Comparison of ENCODE assay signal across 12 mouse cellular contexts in genomic region chr3:50421480-50422277, GRCm38 (mm10). TPM values are rescaled to one million over a fixed set of nuclear protein-coding genes. Genes with fewer than 3 reads are reported as not detected.
DNase-seq lines count a peak whose midpoint lies in the region; ATAC-seq and TF ChIP-seq lines count a peak whose summit lies in the region.
"Had no signal": no experiment of that assay in that cellular context is flagged by ENCODE, and none has a peak within 500 bp of the region (broad histone marks: within the 10 kb centered on the region; RNA-seq: fewer than 3 reads in every experiment).

No protein-coding gene starts in this region.

- no peak for TF ChIP-seq POLR2A in cerebellum, adult 2 months (IDR thresholded peaks at IDR 0.05; ENCODE audit: borderline replicate concordance, insufficient read depth, low read length)

- peak; percentile 17 to 54 for DNase-seq in cerebellum, adult 2 months
- DNase-seq in forebrain, embryonic 14.5 days (ENCODE audit: low spot score), result peak; percentile 80
- DNase-seq in layer of hippocampus, adult 8-10 months (ENCODE audit: low spot score in 2 of 2), result peak; percentile 56 to 81
- DNase-seq in ovary, postnatal 36 days (ENCODE audit: low spot score), result no peak
- no peak for DNase-seq in adrenal gland, postnatal 25 days
- DNase-seq in adrenal gland, adult 8-10 months, result no peak
- no peak for DNase-seq in ovary, postnatal 14 days (ENCODE audit: low spot score)

- no peaks in the 10 kb centered on the region for H3K4me1 ChIP-seq in cerebellum, adult 2 months (ENCODE audit: control insufficient read depth, insufficient read depth, low read length)
- H3K4me1 ChIP-seq in forebrain, embryonic 14.5 days (ENCODE audit: control insufficient read depth, insufficient read depth, low read length), result peaks cover 9% of the 10 kb centered on the region; the same call in 1 of the 2 replicates
- peaks cover 6% of the 10 kb centered on the region for H3K4me1 ChIP-seq in midbrain, embryonic 16.5 days (ENCODE audit: control insufficient read depth, insufficient read depth, low read length)
- H3K4me1 ChIP-seq: embryonic facial prominence, embryonic 12.5 days; heart, embryonic 12.5 days; liver, embryonic 15.5 days had no signal

- no peak overlapping the region for H3K4me2 ChIP-seq in forebrain, embryonic 14.5 days (ENCODE audit: low read length)
- no peak overlapping the region for H3K4me2 ChIP-seq in midbrain, embryonic 16.5 days (ENCODE audit: low read length)
- H3K4me2 ChIP-seq: embryonic facial prominence, embryonic 12.5 days; heart, embryonic 12.5 days; liver, embryonic 15.5 days had no signal

- H3K9ac ChIP-seq in forebrain, embryonic 14.5 days (ENCODE audit: low read length), result no peak overlapping the region
- no peak overlapping the region for H3K9ac ChIP-seq in midbrain, embryonic 16.5 days (ENCODE audit: low read depth, low read length)
- H3K9ac ChIP-seq: embryonic facial prominence, embryonic 12.5 days; heart, embryonic 12.5 days; liver, embryonic 15.5 days had no signal

- H3K36me3 ChIP-seq in forebrain, embryonic 14.5 days (ENCODE audit: control insufficient read depth, insufficient read depth, low read length), result no peaks in the 10 kb centered on the region
- H3K36me3 ChIP-seq in midbrain, embryonic 16.5 days (ENCODE audit: control insufficient read depth, insufficient read depth, low read length), result no peaks in the 10 kb centered on the region
- H3K36me3 ChIP-seq: embryonic facial prominence, embryonic 12.5 days; heart, embryonic 12.5 days; liver, embryonic 15.5 days had no signal

- WGBS in cerebellum, adult 2 months, result 44% methylated on average over 8 of the region's 8 CpGs
- 4% methylated on average over 8 of the region's 8 CpGs for WGBS in forebrain, embryonic 14.5 days
- WGBS in midbrain, embryonic 16.5 days, result 12% methylated on average over 8 of the region's 8 CpGs

- H3K27me3 ChIP-seq in cerebellum, adult 2 months (ENCODE audit: control insufficient read depth, insufficient read depth, low read length), result no peaks in the 10 kb centered on the region
- no peaks in the 10 kb centered on the region for H3K27me3 ChIP-seq in forebrain, embryonic 14.5 days (replicated peaks; ENCODE audit: control insufficient read depth, insufficient read depth, low read length)
- H3K27me3 ChIP-seq in midbrain, embryonic 16.5 days (ENCODE audit: control insufficient read depth, insufficient read depth, low read depth, low read length), result no peaks in the 10 kb centered on the region
- H3K27me3 ChIP-seq: embryonic facial prominence, embryonic 12.5 days; heart, embryonic 12.5 days; liver, embryonic 15.5 days had no signal

- H3K27ac ChIP-seq in cerebellum, adult 2 months (ENCODE audit: insufficient read depth, low read length), result no peak overlapping the region
- no peak overlapping the region for H3K27ac ChIP-seq in forebrain, embryonic 14.5 days (ENCODE audit: low read depth, low read length)
- peak overlapping the region; percentile 65 for H3K27ac ChIP-seq in midbrain, embryonic 16.5 days (ENCODE audit: low read length)
- H3K27ac ChIP-seq: embryonic facial prominence, embryonic 12.5 days; kidney, postnatal 0 days; liver, embryonic 15.5 days had no signal

- H3K4me3 ChIP-seq in cerebellum, adult 2 months (replicated peaks; ENCODE audit: insufficient read depth, low read depth, low read length), result no peak overlapping the region
- no peak overlapping the region for H3K4me3 ChIP-seq in forebrain, embryonic 14.5 days (ENCODE audit: low read depth, low read length)
- H3K4me3 ChIP-seq in midbrain, embryonic 16.5 days (ENCODE audit: low read depth, low read length), result no peak overlapping the region
- H3K4me3 ChIP-seq: embryonic facial prominence, embryonic 12.5 days; heart, embryonic 12.5 days; liver, embryonic 15.5 days had no signal

- peak; percentile 92 for ATAC-seq in forebrain, embryonic 14.5 days
- peak; percentile 95 for ATAC-seq in midbrain, embryonic 16.5 days

- TF ChIP-seq CTCF in cerebellum, adult 2 months (IDR thresholded peaks at IDR 0.05; ENCODE audit: borderline replicate concordance, insufficient read depth, low read depth, low read length), result no peak

- no peaks in the 10 kb centered on the region for H3K9me3 ChIP-seq in forebrain, embryonic 14.5 days (replicated peaks; ENCODE audit: control insufficient read depth, low read length)
- H3K9me3 ChIP-seq in midbrain, embryonic 16.5 days (replicated peaks; ENCODE audit: control insufficient read depth, low read length, poor library complexity, severe bottlenecking), result no peaks in the 10 kb centered on the region
- H3K9me3 ChIP-seq: embryonic facial prominence, embryonic 12.5 days; heart, embryonic 12.5 days; liver, embryonic 15.5 days had no signal

RNA-seq across cellular contexts. Expression of gene Slc7a11, which starts 21.7 kb away (rescaled TPM):
- polyA plus RNA-seq in cerebellum, adult 2 months (2012; rRNA removed), result 5.7 TPM in 2 replicates
- 1.9 and 3.0 TPM in 2 replicates for polyA plus RNA-seq in forebrain, embryonic 14.5 days (2014; fragmentation: Nextera tagmentation; extraction: Ambion mirVana)
- 10 to 100 TPM; 25.3 to 33.9 (median 32.0) TPM for total RNA-seq in layer of hippocampus, adult 8-10 months (2022)
- polyA plus RNA-seq in midbrain, embryonic 16.5 days (2015; fragmentation: Nextera tagmentation; extraction: Ambion mirVana), result 2.1 and 2.7 TPM in 2 replicates
- 0.67 and 2.0 TPM in 2 replicates for total RNA-seq in adrenal gland, postnatal 25 days (2021)
- under 1 TPM; 0.52 to 0.78 (median 0.61) TPM for total RNA-seq in adrenal gland, adult 8-10 months (2022)

Comparison
In these comparisons a context has a peak if more than half of its experiments do, and no peak if none do; other contexts are left out.
1. DNase-seq: peak in cerebellum, adult 2 months (2 of 2), forebrain, embryonic 14.5 days (single experiment) and layer of hippocampus, adult 8-10 months (2 of 2); none in ovary, postnatal 36 days (single experiment), adrenal gland, postnatal 25 days (single experiment), adrenal gland, adult 8-10 months (single experiment) and ovary, postnatal 14 days (single experiment).